Mouse (Mus musculus) heart, embryonic 11.5 days (tissue): ENCODE measurements around the gene Oard1. TPM values are rescaled to one million over a fixed set of nuclear protein-coding genes. Genes with fewer than 3 reads are reported as not detected.

Experiments
- ATAC-seq: fragments of 200-750 bp; cut with Nextera tagmentation; replicated peaks from 2 replicates; pipeline ENCODE4 v1.8.0; 2017; ENCODE audit warnings: moderate library complexity; ENCODE audit not compliant: insufficient number of reproducible peaks, low FRiP score, low TSS enrichment
- H3K27ac ChIP-seq: fragments of 300-500 bp; sonication (generic); 2 replicates; pipeline ENCODE4 v1.5.1; 2014; ENCODE audit warnings: mild to moderate bottlenecking, low read depth, low read length
- H3K27me3 ChIP-seq: fragments of 300-500 bp; sonication (generic); 2 replicates; pipeline ENCODE4 v1.6.1; 2014; ENCODE audit warnings: mild to moderate bottlenecking, low read length, mixed read lengths; ENCODE audit not compliant: control insufficient read depth, insufficient read depth
- H3K36me3 ChIP-seq: fragments of 300-500 bp; sonication (generic); 2 replicates; pipeline ENCODE4 v1.6.1; 2014; ENCODE audit warnings: mild to moderate bottlenecking, low read length, moderate library complexity, mixed read lengths; ENCODE audit not compliant: control insufficient read depth, insufficient read depth
- H3K4me1 ChIP-seq: fragments of 300-500 bp; sonication (generic); 2 replicates; pipeline ENCODE4 v1.6.1; 2014; ENCODE audit warnings: low read length; ENCODE audit not compliant: control insufficient read depth, insufficient read depth
- H3K4me2 ChIP-seq: fragments of 300-500 bp; sonication (generic); 2 replicates; pipeline ENCODE4 v1.6.1; 2014; ENCODE audit warnings: mild to moderate bottlenecking, moderate library complexity
- H3K4me3 ChIP-seq: fragments of 300-500 bp; sonication (generic); 2 replicates; pipeline ENCODE4 v1.5.1; 2014; ENCODE audit warnings: low read depth, low read length
- H3K9ac ChIP-seq: fragments of 300-500 bp; sonication (generic); 2 replicates; pipeline ENCODE4 v1.6.1; 2014; ENCODE audit warnings: mild to moderate bottlenecking, low read depth, low read length, moderate library complexity
- H3K9me3 ChIP-seq: fragments of 300-500 bp; sonication (generic); replicated peaks from 2 replicates; pipeline ENCODE4 v1.6.1; 2016; ENCODE audit warnings: low read length; ENCODE audit not compliant: control insufficient read depth
- WGBS: fragments of 180-500 bp; shearing (Covaris S2); extraction: QIAGEN DNeasy Blood & Tissue Kit; methylation state at CpG from one replicate; pipeline ENCODE4 v1.1.7; 2014; ENCODE audit not compliant: insufficient replicate concordance; 5-methylcytosine and 5-hydroxymethylcytosine counted together
- polyA plus RNA-seq: library from polyadenylated mRNA; unstranded; fragments of >200 nt; fragmentation: Nextera tagmentation; extraction: Ambion mirVana; gene quantifications from 2 replicates; pipeline ENCODE4 v1.2.1, GENCODE M21; 2014

Oard1 gene
- polyA plus RNA-seq, 1 experiment from 2014 or later, result 48.0 TPM

DNA sequence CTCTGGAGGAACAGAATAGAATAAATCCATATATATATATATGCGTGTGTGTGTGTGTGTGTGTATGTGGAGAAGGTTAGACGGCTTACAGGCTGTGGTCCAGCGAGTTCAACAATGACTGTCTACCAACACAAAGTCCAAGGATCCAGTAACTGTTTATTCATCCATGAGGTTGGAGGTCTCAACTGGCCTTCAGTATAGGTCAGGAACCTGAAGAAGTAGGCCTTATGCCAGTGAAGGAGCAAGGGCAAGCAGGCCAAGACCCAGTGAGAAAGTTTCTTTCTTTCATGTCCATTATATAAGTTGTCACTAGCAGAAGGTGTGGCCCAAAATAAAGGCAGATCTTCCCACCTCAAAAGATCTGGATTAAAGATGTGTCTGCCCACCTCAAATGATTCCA is 7.1 kb upstream of the Oard1 start:
- 92% methylated on average over 3 of the region's 3 CpGs for WGBS
- H3K36me3 ChIP-seq, result peaks cover 16% of the 10 kb centered on the region; the same call in 1 of the 2 replicates
- no peak for ATAC-seq
- H3K9ac ChIP-seq, result no peak overlapping the region
- no peak overlapping the region for H3K27ac ChIP-seq
- no peak overlapping the region for H3K4me2 ChIP-seq
- H3K9me3 ChIP-seq, result no peaks in the 10 kb centered on the region
- peaks cover 11% of the 10 kb centered on the region for H3K4me1 ChIP-seq
- H3K27me3 ChIP-seq, result no peaks in the 10 kb centered on the region
- H3K4me3 ChIP-seq, result no peak overlapping the region

DNA sequence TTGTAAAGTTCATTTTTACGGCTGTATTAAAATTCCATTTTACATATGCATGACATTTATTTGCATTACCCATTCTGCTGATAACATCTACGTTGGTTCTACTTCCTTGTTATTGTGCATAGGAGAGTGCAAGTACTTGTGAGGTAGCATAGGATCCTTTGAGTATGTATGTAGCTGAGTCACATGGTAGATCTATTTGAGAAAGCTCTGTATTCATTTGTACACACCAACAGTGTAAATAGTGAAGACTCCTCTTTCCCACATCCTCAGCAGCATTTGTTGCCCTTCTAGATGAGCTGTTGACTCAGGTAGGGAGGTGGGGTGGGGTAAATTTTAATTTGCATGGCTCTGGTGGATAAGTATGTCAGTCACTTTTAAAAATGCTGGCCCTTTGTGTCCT is 6.0 kb upstream of the Oard1 start:
- no peak for ATAC-seq
- Histone ChIP-seq H3K9me3 (no peaks in the 10 kb centered on the region), H3K4me1 (peaks cover 13% of the 10 kb centered on the region), H3K9ac (no peak overlapping the region), H3K4me2 (no peak overlapping the region), H3K4me3 (no peak overlapping the region), H3K27ac (no peak overlapping the region), H3K27me3 (no peaks in the 10 kb centered on the region), H3K36me3 (peaks cover 10% of the 10 kb centered on the region; the same call in 1 of the 2 replicates)
- WGBS, result 84% methylated on average over 2 of the region's 2 CpGs

DNA sequence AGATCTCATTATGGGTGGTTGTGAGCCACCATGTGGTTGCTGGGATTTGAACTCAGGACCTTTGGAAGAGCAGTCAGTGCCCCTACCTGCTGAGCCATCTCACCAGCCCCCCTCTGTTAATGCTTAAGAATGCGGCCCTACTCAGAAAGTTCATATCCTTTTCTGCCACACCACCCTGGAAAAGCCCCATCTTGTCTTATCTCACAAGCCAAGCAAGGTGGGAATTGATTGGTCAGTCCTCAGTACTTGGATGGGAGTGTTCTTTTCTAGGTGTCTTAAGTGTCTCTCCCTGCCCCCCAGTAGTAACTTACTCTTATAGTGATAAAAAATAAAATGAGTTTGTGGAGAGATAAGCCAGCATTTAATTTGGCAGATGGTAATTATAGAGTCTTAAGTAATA is 5.1 kb upstream of the Oard1 start:
- Histone ChIP-seq H3K27me3 (no peaks in the 10 kb centered on the region), H3K4me1 (peaks cover 13% of the 10 kb centered on the region), H3K27ac (no peak overlapping the region), H3K9me3 (no peaks in the 10 kb centered on the region), H3K36me3 (peaks cover 2% of the 10 kb centered on the region; the same call in 1 of the 2 replicates), H3K4me3 (no peak overlapping the region), H3K4me2 (no peak overlapping the region), H3K9ac (no peak overlapping the region)
- ATAC-seq, result no peak
- WGBS, result 65% methylated on average over 1 of the region's 1 CpGs

DNA sequence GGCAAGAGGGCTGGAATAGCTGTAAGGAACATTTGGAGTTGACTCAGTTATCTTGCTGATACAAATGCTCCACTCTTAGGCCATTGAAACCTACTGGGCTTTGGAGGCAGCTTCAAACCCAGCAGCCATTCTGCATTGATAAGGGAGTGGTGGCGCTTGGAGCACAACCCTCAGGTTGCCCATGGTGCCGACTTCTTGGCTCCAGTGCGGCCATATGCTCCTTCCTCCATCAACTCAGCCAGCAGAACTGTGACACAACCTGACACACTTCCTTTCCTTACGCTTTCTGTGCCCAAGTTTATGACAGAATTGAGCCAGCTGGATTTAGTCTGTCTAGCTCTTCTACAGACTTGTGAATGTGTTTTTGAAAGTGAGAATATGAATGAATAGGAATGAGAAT is 2.7 kb upstream of the Oard1 start:
- Histone ChIP-seq H3K36me3 (no peaks in the 10 kb centered on the region), H3K4me1 (peaks cover 18% of the 10 kb centered on the region), H3K27me3 (no peaks in the 10 kb centered on the region), H3K4me3 (no peak overlapping the region), H3K4me2 (peak overlapping the region; percentile 88), H3K27ac (peak overlapping the region; percentile 50), H3K9ac (0 out of 2 replicates have a peak overlapping the region, but pooled peaks have one; percentile 3), H3K9me3 (no peaks in the 10 kb centered on the region)
- WGBS, result 58% methylated on average over 4 of the region's 4 CpGs
- ATAC-seq, result no peak

DNA sequence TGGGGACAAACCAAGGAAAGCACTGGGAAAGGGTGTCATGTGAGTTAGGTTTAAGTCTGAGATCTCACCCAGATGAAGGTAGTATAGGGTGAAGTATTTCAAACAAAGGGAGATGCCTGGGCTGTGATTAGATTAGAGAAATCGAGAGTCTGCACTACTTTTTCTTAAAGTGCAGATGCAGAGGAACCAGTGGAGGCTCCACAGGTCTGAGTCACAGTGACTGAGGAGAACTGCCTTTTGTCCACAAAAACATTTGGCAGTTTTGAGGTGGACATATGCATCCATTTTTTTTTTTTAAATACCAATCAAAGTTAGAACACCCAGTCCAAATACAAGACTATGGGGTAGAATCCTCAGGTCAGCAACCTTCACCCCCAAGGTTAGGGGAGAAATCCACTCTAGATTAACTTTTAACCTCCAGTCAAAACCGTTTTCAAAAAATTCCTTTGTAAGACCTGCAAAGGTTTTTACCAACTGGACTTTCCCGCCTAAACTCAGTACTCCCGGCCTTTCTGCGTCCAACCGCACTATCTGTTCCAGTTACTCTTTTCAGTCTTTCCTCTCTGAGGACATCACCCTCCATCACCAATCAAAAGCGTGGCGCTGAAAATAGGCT is 1.8 kb upstream of the Oard1 start:
- Histone ChIP-seq H3K27ac (peak overlapping the region; percentile 100), H3K4me3 (peak overlapping the region; percentile 96), H3K9me3 (no peaks in the 10 kb centered on the region), H3K9ac (peak overlapping the region; percentile 99), H3K4me1 (peaks cover 18% of the 10 kb centered on the region), H3K36me3 (no peaks in the 10 kb centered on the region), H3K27me3 (no peaks in the 10 kb centered on the region), H3K4me2 (peak overlapping the region; percentile 88)
- 9% methylated on average over 8 of the region's 8 CpGs for WGBS
- ATAC-seq, result no peak

DNA sequence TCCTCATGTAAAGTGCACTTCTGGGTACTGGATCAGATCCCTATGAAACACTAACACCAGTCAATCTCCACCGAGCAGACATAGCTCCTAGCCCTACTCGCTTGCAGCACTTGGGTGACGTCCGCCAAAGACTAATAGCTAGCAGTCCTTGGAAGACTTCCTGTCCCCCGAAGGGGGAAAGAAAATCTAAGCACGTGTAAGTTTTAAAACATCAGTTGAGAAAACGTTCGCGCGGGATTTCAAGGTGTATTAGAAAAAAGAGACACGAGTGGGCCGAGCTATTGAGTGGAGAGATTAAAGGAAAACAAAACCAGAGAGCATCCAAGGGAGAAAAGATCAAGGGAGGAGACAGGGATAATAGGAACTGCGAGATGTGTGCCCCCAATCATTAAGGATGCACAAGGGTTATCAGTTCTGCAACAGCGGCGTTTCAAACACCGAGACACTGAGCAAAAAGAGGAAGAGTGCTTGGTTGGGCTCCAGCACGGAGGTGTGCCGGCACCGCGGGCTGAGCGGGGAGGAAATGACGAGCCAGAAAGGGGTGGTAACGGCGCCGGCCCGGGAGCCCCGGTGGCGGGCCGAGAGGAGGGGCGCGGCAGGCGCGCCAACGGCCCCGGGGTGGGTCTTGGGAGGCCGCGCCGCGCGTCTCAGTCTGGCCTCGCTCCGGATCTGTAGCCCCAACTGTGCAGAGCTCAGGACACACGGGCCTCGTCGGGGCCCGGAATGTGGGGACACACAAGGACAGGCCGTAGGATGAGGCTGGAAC is 1.1 kb upstream of the Oard1 start:
- H3K4me2 ChIP-seq, result peak overlapping the region; percentile 88
- ATAC-seq, result peak; percentile 32
- peak overlapping the region; percentile 100 for H3K27ac ChIP-seq
- no peaks in the 10 kb centered on the region for H3K27me3 ChIP-seq
- no peaks in the 10 kb centered on the region for H3K36me3 ChIP-seq
- under 1% methylated on average over 45 of the region's 47 CpGs for WGBS
- H3K9me3 ChIP-seq, result no peaks in the 10 kb centered on the region
- H3K4me1 ChIP-seq, result peaks cover 18% of the 10 kb centered on the region
- peak overlapping the region; percentile 99 for H3K9ac ChIP-seq
- H3K4me3 ChIP-seq, result peak overlapping the region; percentile 96

DNA sequence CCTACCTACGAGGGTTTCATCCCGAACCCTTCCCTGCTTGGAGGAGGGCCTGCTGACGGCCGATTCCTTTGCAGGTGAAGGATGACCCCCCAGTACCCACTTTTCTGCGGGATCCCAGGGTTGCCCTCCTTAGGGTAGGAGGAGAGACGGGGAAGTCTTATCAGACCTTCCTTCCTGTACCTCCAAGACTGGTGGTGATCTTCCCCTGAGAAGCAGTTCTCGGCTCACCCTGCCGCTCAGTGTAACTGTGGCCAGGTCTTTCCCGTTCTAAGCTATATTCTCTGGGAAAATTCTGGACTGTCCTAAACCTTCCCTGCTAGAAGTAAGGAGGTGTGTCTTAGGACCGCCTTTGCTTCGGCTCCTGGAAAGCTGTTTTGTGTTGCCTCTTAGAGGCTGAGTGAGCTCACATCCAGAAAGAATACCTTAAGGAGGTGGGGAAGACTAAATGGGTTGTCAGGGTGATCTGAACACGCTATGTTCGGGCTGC is 528 bp downstream of the Oard1 start:
- Histone ChIP-seq H3K9ac (peak overlapping the region; percentile 89), H3K4me2 (peak overlapping the region; percentile 83), H3K4me1 (peaks cover 18% of the 10 kb centered on the region), H3K36me3 (no peaks in the 10 kb centered on the region), H3K27me3 (no peaks in the 10 kb centered on the region), H3K27ac (peak overlapping the region; percentile 99), H3K9me3 (no peaks in the 10 kb centered on the region), H3K4me3 (peak overlapping the region; percentile 96)
- ATAC-seq, result peak; percentile 4; the same call in 1 of the 2 replicates
- under 1% methylated on average over 13 of the region's 13 CpGs for WGBS

DNA sequence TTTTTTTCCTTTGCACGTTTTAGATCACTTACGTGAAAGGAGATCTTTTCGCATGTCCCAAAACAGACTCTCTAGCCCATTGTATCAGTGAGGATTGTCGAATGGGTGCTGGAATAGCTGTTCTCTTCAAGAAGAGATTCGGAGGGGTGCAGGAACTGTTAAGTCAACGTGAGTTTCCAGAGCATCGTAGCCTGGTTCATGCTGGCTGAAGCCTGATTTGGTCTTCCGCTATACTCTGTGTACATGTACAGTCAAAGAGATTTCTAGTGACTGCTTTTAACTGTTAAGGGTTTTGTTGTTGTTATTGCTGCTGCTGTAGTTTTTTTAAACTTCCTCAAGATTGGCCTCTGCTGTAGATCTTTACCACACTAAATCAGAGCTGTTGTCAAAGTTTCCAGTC is 1.4 kb downstream of the Oard1 start:
- Histone ChIP-seq H3K4me3 (peak overlapping the region; percentile 96), H3K27me3 (no peaks in the 10 kb centered on the region), H3K4me2 (peak overlapping the region; percentile 83), H3K27ac (no peak overlapping the region), H3K36me3 (no peaks in the 10 kb centered on the region), H3K9ac (peak overlapping the region; percentile 89), H3K4me1 (peaks cover 18% of the 10 kb centered on the region), H3K9me3 (no peaks in the 10 kb centered on the region)
- ATAC-seq, result no peak
- WGBS, result 55% methylated on average over 8 of the region's 8 CpGs
